Mouse (Mus musculus) lung, postnatal 0 days (tissue): ENCODE measurements around the gene Tpm4. TPM values are rescaled to one million over a fixed set of nuclear protein-coding genes. Genes with fewer than 3 reads are reported as not detected.

Experiments used
- ATAC-seq: fragments of 200-750 bp; cut with Nextera tagmentation; 2 replicates; pipeline ENCODE4 v1.8.0; 2017; ENCODE audit warnings: moderate library complexity
- DNase-seq: peaks from one replicate; pipeline ENCODE4 v3.0.0-alpha.2; 2016; ENCODE audit warnings: low spot score
- H3K27ac ChIP-seq: fragments of 300-500 bp; sonication (generic); 2 replicates; pipeline ENCODE4 v1.5.1; 2014; ENCODE audit warnings: antibody characterized with exemption, mild to moderate bottlenecking, low read length, mixed read lengths
- H3K27me3 ChIP-seq: fragments of 300-500 bp; sonication (generic); replicated peaks from 2 replicates; pipeline ENCODE4 v1.6.1; 2014; ENCODE audit warnings: low read length, mixed read lengths; ENCODE audit not compliant: insufficient read depth
- H3K36me3 ChIP-seq: fragments of 300-500 bp; sonication (generic); 2 replicates; pipeline ENCODE4 v1.6.1; 2014; ENCODE audit warnings: low read length, mixed read lengths; ENCODE audit not compliant: insufficient read depth
- H3K4me1 ChIP-seq: fragments of 300-500 bp; sonication (generic); 2 replicates; pipeline ENCODE4 v1.6.1; 2014; ENCODE audit warnings: antibody characterized with exemption, low read depth, low read length, mixed read lengths; ENCODE audit not compliant: insufficient read depth
- H3K4me2 ChIP-seq: fragments of 300-500 bp; sonication (generic); replicated peaks from 2 replicates; pipeline ENCODE4 v1.6.1; 2014; ENCODE audit warnings: low read depth, mild to moderate bottlenecking, low read length, moderate library complexity, mixed read lengths
- H3K4me3 ChIP-seq: fragments of 300-500 bp; sonication (generic); 2 replicates; pipeline ENCODE4 v1.5.1; 2014; ENCODE audit warnings: low read depth, low read length
- H3K9ac ChIP-seq: fragments of 300-500 bp; sonication (generic); replicated peaks from 2 replicates; pipeline ENCODE4 v1.6.1; 2014; ENCODE audit warnings: low read depth, mild to moderate bottlenecking
- H3K9me3 ChIP-seq: fragments of 300-500 bp; sonication (generic); 2 replicates; pipeline ENCODE4 v1.6.1; 2016; ENCODE audit warnings: low read length, mixed read lengths
- CTCF ChIP-seq: IDR thresholded peaks from 2 replicates; pipeline ENCODE4 v1.5.1; 2016; ENCODE audit warnings: antibody characterized with exemption, mild to moderate bottlenecking
- EP300 ChIP-seq: IDR thresholded peaks from 2 replicates; pipeline ENCODE4 v1.6.1; 2016; ENCODE audit warnings: antibody characterized with exemption, mild to moderate bottlenecking, control low read depth
- WGBS: fragments of 180-500 bp; shearing (Covaris S2); extraction: QIAGEN DNeasy Blood & Tissue Kit; methylation state at CpG from one replicate; pipeline ENCODE4 v1.1.7; 2014; 5-methylcytosine and 5-hydroxymethylcytosine counted together
- polyA plus RNA-seq: library from polyadenylated mRNA; unstranded; fragments of >200 nt; fragmentation: Nextera tagmentation; extraction: Ambion mirVana; gene quantifications from 2 replicates; pipeline ENCODE4 v1.2.1, GENCODE M21; 2015

Tpm4 gene
- polyA plus RNA-seq, 1 experiment from 2014 or later, result 585 TPM

DNA sequence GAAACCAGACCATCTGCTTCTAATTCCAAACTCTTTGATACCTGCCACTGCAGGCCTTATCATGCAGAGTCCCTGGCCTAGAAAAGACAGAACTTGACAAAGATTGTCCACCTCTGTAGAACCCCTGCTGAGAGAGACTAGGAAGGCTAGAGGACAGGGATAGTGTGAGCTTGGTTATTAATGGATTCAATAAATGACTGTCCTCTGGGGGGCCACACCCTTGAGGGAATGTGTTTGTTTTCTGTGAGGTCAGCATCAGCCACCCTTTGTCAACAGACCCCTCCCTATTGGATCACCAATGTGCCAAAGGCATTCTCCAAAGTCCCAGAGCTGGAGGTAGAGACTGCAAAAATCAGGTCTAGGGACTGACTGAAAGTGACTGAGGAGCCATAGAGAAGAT lies 57.3 kb downstream of the Tpm4 start:
- Histone ChIP-seq H3K4me2 (no peak overlapping the region), H3K9ac (no peak overlapping the region), H3K9me3 (no peaks in the 10 kb centered on the region), H3K27me3 (no peaks in the 10 kb centered on the region), H3K4me3 (no peak overlapping the region), H3K36me3 (no peaks in the 10 kb centered on the region), H3K4me1 (no peaks in the 10 kb centered on the region), H3K27ac (no peak overlapping the region)
- TF ChIP-seq CTCF, result no peak
- no peak for TF ChIP-seq EP300
- no peak for ATAC-seq
- DNase-seq, result no peak

DNA sequence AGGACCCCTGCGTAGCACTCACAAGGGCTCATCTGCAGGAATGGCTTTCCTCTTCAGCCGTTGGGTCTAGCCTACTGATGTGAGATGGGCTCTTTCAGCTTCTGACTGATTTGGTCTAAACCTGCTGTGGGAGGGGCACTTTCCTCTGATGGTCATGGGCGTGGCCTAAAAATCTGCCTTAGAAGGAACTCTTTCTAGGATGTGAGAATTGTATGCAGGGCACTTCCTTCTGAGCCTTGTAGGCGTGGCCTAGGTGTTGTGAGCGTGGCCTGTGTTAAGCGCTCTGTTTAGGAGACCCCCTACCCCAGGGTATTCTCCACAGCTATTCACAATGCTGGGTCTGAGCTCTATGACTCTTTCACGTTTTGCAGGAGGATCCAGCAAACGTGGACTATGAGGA lies 63.2 kb downstream of the Tpm4 start:
- ATAC-seq (no peak), DNase-seq (no peak)
- Histone ChIP-seq H3K4me3 (no peak overlapping the region), H3K27ac (no peak overlapping the region), H3K4me2 (no peak overlapping the region), H3K9me3 (peaks cover 5% of the 10 kb centered on the region; the same call in 1 of the 2 replicates), H3K27me3 (no peaks in the 10 kb centered on the region), H3K4me1 (no peaks in the 10 kb centered on the region), H3K9ac (no peak overlapping the region), H3K36me3 (no peaks in the 10 kb centered on the region)
- TF ChIP-seq CTCF (no peak), EP300 (no peak)
- 51% methylated on average over 8 of the region's 8 CpGs for WGBS

Other genes with a start within 250 kb of the Tpm4 start
- 2.2 and 2.8 TPM in 2 replicates for gene Zfp882, start 226.4 kb upstream of the Tpm4 start, polyA plus RNA-seq
- 11.9 and 12.9 TPM in 2 replicates for gene Zfp617, start 226.3 kb upstream of the Tpm4 start, polyA plus RNA-seq
- 12.3 and 12.8 TPM in 2 replicates for gene Zfp961, start 183.9 kb upstream of the Tpm4 start, polyA plus RNA-seq
- 9.4 and 11.2 TPM in 2 replicates for gene Cyp4f18, start 125.3 kb upstream of the Tpm4 start, polyA plus RNA-seq
- gene Olfr372, start 93.8 kb upstream of the Tpm4 start, polyA plus RNA-seq, result not detected in 2 replicates
- not detected in 2 replicates for gene Olfr373, start 51.8 kb upstream of the Tpm4 start, polyA plus RNA-seq
- gene Olfr374, start 27.9 kb upstream of the Tpm4 start, polyA plus RNA-seq, result not detected in 2 replicates
- gene Rab8a, start 26.2 kb downstream of the Tpm4 start, polyA plus RNA-seq, result 67.3 and 68.0 TPM in 2 replicates
- gene Hsh2d, start 54.7 kb downstream of the Tpm4 start, polyA plus RNA-seq, result 0.46 and 0.78 TPM in 2 replicates
- gene Cib3, start 77.9 kb downstream of the Tpm4 start, polyA plus RNA-seq, result 0.17 and 0.25 TPM in 2 replicates
- not detected in 2 replicates for gene Gm11034, start 78.7 kb downstream of the Tpm4 start, polyA plus RNA-seq
- gene Fam32a, start 84.8 kb downstream of the Tpm4 start, polyA plus RNA-seq, result 63.7 and 69.3 TPM in 2 replicates
- gene Ap1m1, start 105.0 kb downstream of the Tpm4 start, polyA plus RNA-seq, result 65.3 and 68.2 TPM in 2 replicates
- 5.7 and 6.1 TPM in 2 replicates for gene Gm10282, start 170.3 kb downstream of the Tpm4 start, polyA plus RNA-seq
- 65.3 and 74.1 TPM in 2 replicates for gene Klf2, start 184.1 kb downstream of the Tpm4 start, polyA plus RNA-seq